Mouse (Mus musculus): ENCODE data around the gene Ereg.

DNA sequence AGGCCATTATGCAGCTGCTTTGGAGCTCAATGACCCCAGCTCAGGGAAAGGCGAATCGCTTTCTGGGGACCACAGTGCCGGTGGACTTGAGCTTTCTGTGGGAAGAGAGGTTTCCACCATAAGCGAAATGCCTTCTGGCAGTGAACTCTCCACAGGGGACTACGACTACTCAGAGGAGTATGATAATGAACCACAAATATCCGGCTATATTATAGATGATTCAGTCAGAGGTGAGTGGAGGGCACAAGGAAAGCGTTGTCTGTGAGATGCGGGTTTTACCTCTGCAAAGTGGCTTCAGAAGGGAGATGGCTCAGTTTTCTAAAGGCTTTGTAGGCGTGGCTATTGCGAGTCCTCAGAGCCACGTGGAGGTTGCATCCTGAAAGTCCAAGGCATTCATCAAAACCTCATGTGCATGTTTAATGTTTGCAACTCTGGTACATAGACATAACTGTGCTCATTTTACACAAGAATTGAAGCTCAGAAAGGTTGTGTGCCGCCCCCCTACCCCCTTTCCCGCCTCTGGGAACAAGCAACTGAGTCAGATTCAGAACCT, 66.5 kb downstream of the Ereg start:
- no peak for TF ChIP-seq CTCF (IDR thresholded peaks at IDR 0.05; ENCODE audit: low read depth)
- no peak for TF ChIP-seq EP300 (IDR thresholded peaks at IDR 0.05; ENCODE audit: low read depth)
